Mouse (Mus musculus) urinary bladder, adult 18-20 months (tissue): ENCODE measurements around the gene Naa40.

Experiments
- DNase-seq, 2 experiments: peaks; one replicate each; pipeline ENCODE4 v3.0.0; 2022; ENCODE audit warnings: low spot score in 2 of 2, mixed read lengths in 2 of 2

Naa40 gene

GRCm38 (mm10) chr19:7214484-7214883 lies 26.5 kb downstream of the Naa40 start:
- no peak for DNase-seq

- no peak for DNase-seq
Observed at GRCm38 (mm10) chr19:7213010-7213409, 28.0 kb downstream of the Naa40 start.

GRCm38 (mm10) chr19:7212216-7212615 lies 28.8 kb downstream of the Naa40 start:
- no peak for DNase-seq

DNA sequence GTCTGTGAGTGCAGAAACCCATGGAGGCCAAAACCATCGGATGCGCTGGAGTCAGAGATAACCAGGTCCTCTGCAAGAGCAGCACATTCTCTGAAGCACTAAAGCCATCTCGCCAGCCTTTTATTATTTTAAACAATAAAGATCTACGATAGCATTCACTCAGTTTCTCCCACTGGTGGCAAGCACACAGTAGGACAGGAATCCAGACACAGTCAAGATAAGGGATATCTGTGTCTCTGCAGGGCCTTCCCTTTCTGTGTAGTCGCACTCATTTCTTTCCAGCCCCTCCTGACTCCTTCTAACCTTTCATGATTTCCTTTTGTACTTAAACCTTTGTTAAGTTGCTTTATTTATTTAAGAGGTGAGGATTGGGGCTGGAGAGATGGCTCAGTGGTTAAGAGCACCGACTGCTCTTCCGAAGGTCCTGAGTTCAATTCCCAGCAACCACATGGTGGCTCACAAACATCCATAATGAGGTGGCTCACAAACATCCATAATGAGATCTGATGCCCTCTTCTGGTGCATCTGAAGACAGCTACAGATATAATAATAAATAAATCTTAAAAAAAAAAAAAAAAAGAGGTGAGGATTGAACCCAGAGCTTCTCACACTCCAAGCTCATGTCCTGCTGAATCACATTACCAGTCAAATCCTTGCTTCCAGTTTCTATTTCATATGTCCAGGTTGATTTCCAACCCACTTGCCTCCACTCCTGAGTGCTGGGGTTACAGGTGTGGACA lies 30.9 kb downstream of the Naa40 start:
- DNase-seq = no peak

- peak; percentile 93 to 94 for DNase-seq
Observed at GRCm38 (mm10) chr19:7205753-7206736, 34.9 kb downstream of the Naa40 start, which contains the start of gene Otub1. Gene Otub1, minus strand, starts transcription at chr19:7206316.

GRCm38 (mm10) chr19:7205326-7205725 lies 35.7 kb downstream of the Naa40 start:
- DNase-seq = no peak

GRCm38 (mm10) chr19:7204898-7205297 lies 36.1 kb downstream of the Naa40 start:
- DNase-seq = no peak

DNA sequence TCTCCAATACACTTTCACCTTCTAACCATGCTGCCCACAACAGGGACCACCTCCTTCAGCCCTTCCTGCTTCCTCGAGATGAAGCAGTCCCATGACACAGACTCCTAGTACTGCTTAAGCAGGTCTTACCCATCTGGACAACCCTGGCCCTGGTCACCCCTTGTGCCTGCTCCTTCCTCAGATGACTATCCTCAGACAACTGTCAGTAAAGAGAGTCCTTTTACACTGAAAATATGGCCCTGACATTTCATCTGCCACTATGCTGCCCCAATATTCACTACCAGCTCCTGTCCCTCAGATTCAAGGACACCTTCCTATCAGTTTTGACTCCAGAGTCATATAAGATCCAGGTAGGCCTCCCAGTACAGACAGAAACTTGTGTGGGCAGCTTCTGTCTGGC lies 40.6 kb downstream of the Naa40 start:
- no peak for DNase-seq

- DNase-seq = no peak
Observed at GRCm38 (mm10) chr19:7199089-7199488, 41.9 kb downstream of the Naa40 start.

DNA sequence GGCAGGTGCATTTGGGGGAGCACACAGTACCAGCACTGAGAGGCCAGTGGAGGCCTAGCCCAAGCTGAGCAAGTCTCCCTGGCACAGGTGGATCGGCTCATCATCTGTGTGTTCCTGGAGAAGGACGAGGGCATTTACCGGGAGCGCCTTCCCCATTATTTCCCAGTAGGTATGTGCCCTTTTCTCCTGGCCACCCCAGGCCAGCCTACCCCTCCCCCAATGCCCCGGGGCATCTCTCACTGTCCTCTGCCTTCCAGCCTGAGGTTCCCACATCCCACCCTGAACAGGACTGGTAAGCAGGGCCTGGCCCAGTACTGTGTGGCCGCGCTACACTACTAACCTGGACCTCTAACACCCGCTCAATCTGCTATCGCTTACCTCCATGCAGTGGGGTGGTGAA lies 43.5 kb downstream of the Naa40 start:
- DNase-seq = no peak

- no peak for DNase-seq
Observed at GRCm38 (mm10) chr19:7196741-7197270, 44.2 kb downstream of the Naa40 start.

DNA sequence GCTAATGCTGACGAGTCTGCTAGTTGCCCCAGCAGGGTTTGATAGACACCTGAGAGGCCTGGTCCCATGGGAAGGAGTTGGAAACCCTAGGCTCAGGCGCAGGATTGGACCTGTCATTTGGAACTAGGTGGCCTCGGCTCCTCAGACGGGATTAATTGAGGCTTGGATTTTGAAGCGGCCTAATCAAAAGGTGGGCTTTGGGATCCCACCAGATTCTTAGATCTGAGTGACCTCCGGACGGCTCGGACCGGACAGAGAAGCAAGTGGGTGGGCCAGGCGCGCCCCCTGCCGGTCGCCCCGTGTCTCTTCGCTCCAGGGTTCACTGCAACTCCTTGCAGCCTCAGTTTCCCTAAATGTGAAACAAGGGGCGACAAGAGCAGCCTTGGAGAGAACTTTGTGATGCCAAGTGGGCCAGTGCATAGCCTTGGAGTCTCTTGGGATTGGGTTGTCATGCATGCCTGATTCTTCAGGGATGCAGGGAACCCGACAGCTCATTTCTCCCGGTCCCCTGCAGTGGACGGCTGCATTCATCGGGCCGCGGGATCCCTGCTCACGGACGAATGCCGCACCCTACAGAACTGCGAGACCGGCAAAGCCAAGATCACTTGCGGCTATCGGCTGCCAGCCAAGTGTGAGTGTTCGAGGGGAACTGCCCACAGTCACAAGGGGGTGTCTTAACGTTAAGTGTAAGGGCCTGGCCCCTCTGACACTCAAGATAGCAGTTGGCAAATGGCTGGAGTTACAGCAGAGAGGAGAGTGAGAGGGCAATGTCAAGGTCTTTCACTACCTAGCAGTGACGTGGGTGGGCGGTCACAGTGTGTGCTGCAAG lies 44.9 kb downstream of the Naa40 start:
- peak in 1 of 2 experiments; percentile 68 for DNase-seq

GRCm38 (mm10) chr19:7192561-7192967 lies 48.4 kb downstream of the Naa40 start:
- no peak for DNase-seq

- DNase-seq = no peak
Observed at GRCm38 (mm10) chr19:7191639-7192038, 49.3 kb downstream of the Naa40 start.

DNA sequence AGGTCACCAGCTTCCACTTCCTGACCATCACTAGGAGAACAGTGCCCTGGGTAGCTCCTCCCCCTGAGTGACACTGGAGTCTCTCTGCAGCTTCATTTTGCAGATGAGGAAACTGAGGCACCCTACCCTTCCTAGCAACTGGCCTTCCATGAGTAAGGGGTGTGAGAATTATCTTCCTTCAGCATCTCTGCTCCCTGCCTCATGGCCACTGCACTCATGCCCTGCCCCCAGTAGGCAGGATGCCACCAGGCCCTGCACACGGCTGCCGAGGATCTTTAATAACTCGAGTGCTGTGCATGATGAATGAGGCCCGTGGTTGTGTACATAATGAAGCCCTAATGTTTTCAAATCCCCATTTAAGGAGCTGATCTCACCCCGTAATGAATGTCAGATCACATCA lies 50.0 kb downstream of the Naa40 start:
- DNase-seq = no peak

DNA sequence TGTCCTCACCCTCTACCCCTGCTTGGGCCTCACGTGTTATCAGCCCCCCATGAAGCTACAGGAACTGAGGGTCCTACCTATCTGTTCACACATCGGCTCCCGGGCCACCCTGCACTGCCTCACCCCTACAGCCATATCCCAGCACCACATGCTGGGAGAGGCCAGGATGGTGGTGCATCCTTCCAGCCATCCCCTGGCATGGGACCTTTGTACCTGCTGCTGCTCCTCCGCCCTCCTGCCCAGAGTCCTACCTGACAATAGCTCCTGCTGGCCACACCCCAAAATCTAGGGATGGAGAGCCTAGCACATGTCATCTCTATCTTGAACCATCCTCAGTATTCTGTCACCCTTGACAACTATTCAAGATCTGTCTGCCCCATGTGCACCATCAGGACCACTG lies 52.0 kb downstream of the Naa40 start:
- DNase-seq = no peak

DNA sequence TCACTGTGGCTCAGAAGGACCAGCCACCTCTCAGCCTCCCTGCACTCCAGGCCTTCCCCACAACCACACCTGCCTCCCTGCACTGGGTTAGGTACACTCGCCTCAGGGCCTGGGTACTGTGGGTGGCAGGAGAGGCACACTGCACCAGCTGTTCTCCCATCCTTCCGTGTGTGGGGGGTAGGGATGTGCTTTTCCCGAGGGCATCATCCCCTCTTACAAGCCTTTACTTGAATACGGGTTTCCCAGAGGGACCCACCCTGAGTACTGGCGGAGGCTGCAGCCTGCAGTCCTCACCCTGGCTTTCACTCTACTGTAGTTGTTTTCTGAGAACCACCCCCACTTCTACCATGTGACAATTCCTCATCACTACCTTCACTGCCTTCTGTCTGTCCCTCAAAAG lies 53.8 kb downstream of the Naa40 start:
- no peak for DNase-seq

- DNase-seq = no peak
Observed at GRCm38 (mm10) chr19:7185715-7186291, 55.2 kb downstream of the Naa40 start.

- DNase-seq = no peak
Observed at GRCm38 (mm10) chr19:7185059-7185458, 55.9 kb downstream of the Naa40 start.

DNA sequence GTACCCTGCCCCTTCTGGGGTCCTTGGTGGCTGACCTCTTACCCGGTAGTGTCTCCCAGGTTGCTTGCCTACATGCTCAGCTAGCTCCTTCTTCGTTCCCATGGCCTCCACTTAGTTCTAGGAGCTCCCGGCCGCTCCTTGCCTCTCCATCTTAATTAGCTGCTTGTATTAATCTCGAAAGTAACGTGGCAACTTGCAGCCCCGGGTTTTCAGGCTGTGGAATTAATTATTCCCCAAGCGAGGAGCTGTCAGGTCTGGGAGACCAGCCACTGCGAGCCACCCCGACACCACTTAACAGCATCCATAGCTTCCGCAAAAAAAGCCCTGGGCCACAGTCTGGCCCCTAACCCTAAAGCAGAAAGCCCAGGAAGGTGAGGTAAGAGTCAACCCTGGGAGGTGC lies 57.6 kb downstream of the Naa40 start:
- DNase-seq = no peak

GRCm38 (mm10) chr19:7182273-7182949 lies 58.6 kb downstream of the Naa40 start:
- peak; percentile 52 to 71 for DNase-seq
